Mouse (Mus musculus) neural tube, embryonic 12.5 days (tissue): ENCODE measurements at regions not wholly inside any gene's neighbourhood (a gene's known extent, or its start where the extent isn't known, plus 50 kb on each side); places are given as distances from the start of the nearest gene placed in this dataset.
A peak's percentile ranks its signal among the peaks of the same experiment; 100 is the strongest.

Source experiments
- ATAC-seq: fragments of 200-750 bp; cut with Nextera tagmentation; 2 replicates; pipeline ENCODE4 v1.8.0; 2017; ENCODE audit warnings: low read depth, mild to moderate bottlenecking, moderate TSS enrichment, moderate library complexity; ENCODE audit not compliant: low FRiP score
- H3K27ac ChIP-seq: fragments of 300-500 bp; sonication (generic); 2 replicates; pipeline ENCODE4 v1.5.1; 2016
- H3K27me3 ChIP-seq: fragments of 300-500 bp; sonication (generic); replicated peaks from 2 replicates; pipeline ENCODE4 v1.6.1; 2016; ENCODE audit warnings: mild to moderate bottlenecking
- H3K36me3 ChIP-seq: fragments of 300-500 bp; sonication (generic); 2 replicates; pipeline ENCODE4 v1.6.1; 2016; ENCODE audit warnings: mild to moderate bottlenecking
- H3K4me1 ChIP-seq: fragments of 300-500 bp; sonication (generic); 2 replicates; pipeline ENCODE4 v1.6.1; 2016
- H3K4me2 ChIP-seq: fragments of 300-500 bp; sonication (generic); replicated peaks from 2 replicates; pipeline ENCODE4 v1.6.1; 2016; ENCODE audit warnings: mild to moderate bottlenecking
- H3K4me3 ChIP-seq: fragments of 300-500 bp; sonication (generic); 2 replicates; pipeline ENCODE4 v1.5.1; 2016
- H3K9ac ChIP-seq: fragments of 300-500 bp; sonication (generic); 2 replicates; pipeline ENCODE4 v1.6.1; 2016; ENCODE audit warnings: mild to moderate bottlenecking
- H3K9me3 ChIP-seq: fragments of 300-500 bp; sonication (generic); 2 replicates; pipeline ENCODE4 v1.6.1; 2016; ENCODE audit warnings: mild to moderate bottlenecking
- WGBS: fragments of 180-500 bp; shearing (Covaris S2); methylation state at CpG from one replicate; pipeline ENCODE4 v1.1.7; 2016; 5-methylcytosine and 5-hydroxymethylcytosine counted together

- 90% methylated on average over 6 of the region's 6 CpGs for WGBS
Measured at GRCm38 (mm10) chr1:90533481-90533880, 69.3 kb upstream of the Cops8 start.

GRCm38 (mm10) chr1:90536105-90536504 lies 66.7 kb upstream of the Cops8 start:
- Histone ChIP-seq H3K4me3 (no peak overlapping the region), H3K27ac (no peak overlapping the region)
- ATAC-seq, result no peak

More at GRCm38 (mm10) chr1:90533481-90533880, 69.3 kb upstream of the Cops8 start:
- H3K9me3 ChIP-seq, result peaks cover 4% of the 10 kb centered on the region; the same call in 1 of the 2 replicates
- no peaks in the 10 kb centered on the region for H3K36me3 ChIP-seq
- no peaks in the 10 kb centered on the region for H3K27me3 ChIP-seq
- H3K27ac ChIP-seq, result no peak overlapping the region
- ATAC-seq, result no peak
- no peak overlapping the region for H3K4me3 ChIP-seq
- no peak overlapping the region for H3K9ac ChIP-seq
- no peak overlapping the region for H3K4me2 ChIP-seq
- no peaks in the 10 kb centered on the region for H3K4me1 ChIP-seq

GRCm38 (mm10) chr1:90543801-90544795 lies 58.7 kb upstream of the Cops8 start:
- H3K36me3 ChIP-seq, result no peaks in the 10 kb centered on the region
- H3K4me2 ChIP-seq, result peak overlapping the region; percentile 26; the same call in 1 of the 2 replicates
- peaks cover 16% of the 10 kb centered on the region for H3K9me3 ChIP-seq
- H3K27ac ChIP-seq, result no peak overlapping the region
- H3K4me3 ChIP-seq, result no peak overlapping the region
- no peak overlapping the region for H3K9ac ChIP-seq
- H3K27me3 ChIP-seq, result no peaks in the 10 kb centered on the region
- H3K4me1 ChIP-seq, result peaks cover 12% of the 10 kb centered on the region; the same call in 1 of the 2 replicates
- WGBS, result 20% methylated on average over 19 of the region's 19 CpGs
- ATAC-seq, result 0 out of 2 replicates have a peak, but pooled peaks have one; percentile 53

More at GRCm38 (mm10) chr1:90536105-90536504, 66.7 kb upstream of the Cops8 start:
- H3K4me2 ChIP-seq, result no peak overlapping the region
- no peaks in the 10 kb centered on the region for H3K4me1 ChIP-seq
- no peak overlapping the region for H3K9ac ChIP-seq
- H3K9me3 ChIP-seq, result 0 out of 2 replicates have a peak, but pooled peaks cover 5% of the 10 kb centered on the region
- no peaks in the 10 kb centered on the region for H3K27me3 ChIP-seq
- no peaks in the 10 kb centered on the region for H3K36me3 ChIP-seq

- peak; percentile 77 for ATAC-seq
- H3K27me3 ChIP-seq, result no peaks in the 10 kb centered on the region
- peaks cover 12% of the 10 kb centered on the region; the same call in 1 of the 2 replicates for H3K4me1 ChIP-seq
- no peak overlapping the region for H3K4me2 ChIP-seq
- peaks cover 16% of the 10 kb centered on the region for H3K9me3 ChIP-seq
- WGBS, result 17% methylated on average over 9 of the region's 9 CpGs
- H3K27ac ChIP-seq, result no peak overlapping the region
- no peaks in the 10 kb centered on the region for H3K36me3 ChIP-seq
- no peak overlapping the region for H3K9ac ChIP-seq
- no peak overlapping the region for H3K4me3 ChIP-seq
Measured at GRCm38 (mm10) chr1:90544821-90545536, 57.8 kb upstream of the Cops8 start.

GRCm38 (mm10) chr1:90552644-90553043 lies 50.1 kb upstream of the Cops8 start:
- H3K4me3 ChIP-seq, result no peak overlapping the region
- H3K36me3 ChIP-seq, result no peaks in the 10 kb centered on the region
- no peak for ATAC-seq
- WGBS, result 68% methylated on average over 6 of the region's 6 CpGs
- 0 out of 2 replicates have a peak, but pooled peaks cover 4% of the 10 kb centered on the region for H3K4me1 ChIP-seq
- no peaks in the 10 kb centered on the region for H3K9me3 ChIP-seq
- no peaks in the 10 kb centered on the region for H3K27me3 ChIP-seq
- no peak overlapping the region for H3K9ac ChIP-seq
- no peak overlapping the region for H3K27ac ChIP-seq
- no peak overlapping the region for H3K4me2 ChIP-seq
